Mouse (Mus musculus): ENCODE data around the gene Fam136a.
"Not testable (repeated sequence)": the region's sequence is repeated elsewhere in the genome, so short reads cannot be mapped to it uniquely, and the experiment has no call there.

The Fam136a gene

DNA sequence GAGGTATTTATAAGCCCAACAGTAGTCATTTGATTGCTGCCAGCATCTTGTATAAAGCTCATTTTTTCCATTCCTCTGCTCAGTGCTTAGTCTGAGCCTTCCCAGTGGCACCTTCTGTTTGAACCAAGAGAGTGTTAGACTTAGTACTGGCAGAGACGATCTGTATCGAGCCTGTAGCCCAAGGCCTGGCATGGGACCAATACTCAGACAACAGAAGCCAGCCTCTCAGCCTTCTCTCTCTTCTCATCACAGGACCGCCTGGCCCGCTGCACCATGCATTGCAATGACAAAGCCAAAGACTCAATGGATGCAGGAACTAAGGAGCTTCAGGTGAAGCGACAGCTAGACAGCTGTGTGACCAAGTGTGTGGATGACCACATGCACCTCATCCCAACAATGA is 3.0 kb downstream of the Fam136a start:
- DNase-seq, result peak; percentile 33

DNA sequence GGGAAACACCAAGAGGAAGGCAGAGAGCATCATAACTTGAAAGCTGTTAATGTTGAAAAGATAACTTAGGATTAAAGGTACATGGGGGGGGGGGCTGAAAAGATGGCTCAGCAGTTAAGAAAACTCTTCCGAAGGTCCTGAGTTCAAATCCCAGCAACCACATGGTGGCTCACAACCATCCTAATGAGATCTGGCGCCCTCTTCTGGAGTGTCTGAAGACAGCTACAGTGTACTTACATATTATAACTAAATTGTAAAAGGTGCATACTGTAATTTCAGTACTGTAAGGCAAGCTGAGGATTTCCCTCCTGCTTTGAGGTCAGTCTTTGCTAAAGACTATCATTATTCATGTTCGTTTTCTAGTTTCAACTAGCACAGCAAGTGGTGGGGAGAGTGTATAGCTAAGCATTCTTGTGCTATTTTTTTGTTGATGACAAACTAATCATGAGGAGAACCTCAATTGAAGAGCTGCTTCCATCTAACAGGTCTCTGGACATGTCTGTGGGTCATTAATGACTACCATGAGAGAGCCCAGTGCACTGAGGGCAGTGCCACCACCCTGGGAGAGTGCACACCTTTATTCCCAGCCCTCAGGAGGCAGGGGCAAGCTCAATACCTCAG is 4.8 kb downstream of the Fam136a start:
- DNase-seq, result no peak

DNA sequence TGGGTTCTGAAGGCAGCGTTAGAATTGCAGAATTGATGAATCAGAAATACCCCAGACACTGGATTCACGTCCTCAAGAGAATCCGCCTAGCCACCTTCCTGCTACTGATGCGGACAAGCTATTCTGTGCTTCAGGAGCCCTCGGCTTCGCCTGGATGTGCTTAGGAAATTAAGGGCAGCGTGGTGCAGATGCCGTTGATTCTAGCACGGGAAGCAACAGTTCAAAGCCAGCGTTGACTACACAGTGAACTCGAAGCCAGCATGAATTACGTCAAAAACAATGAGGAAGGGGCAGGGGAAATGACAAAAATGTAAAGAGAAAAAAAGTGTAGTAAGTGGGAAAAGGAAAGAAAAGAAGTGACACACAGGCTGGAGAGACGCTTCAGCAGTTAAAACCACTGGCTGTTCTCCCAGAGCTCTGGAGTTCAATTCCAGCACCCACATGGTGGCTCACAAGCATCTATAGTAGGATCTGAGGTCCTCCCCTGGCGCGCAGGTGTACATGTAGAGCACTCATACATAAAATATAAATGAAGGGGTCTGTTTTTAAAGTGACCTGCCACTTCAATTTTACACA is 5.4 kb downstream of the Fam136a start, which contains the start of gene Snrpg:
Snrpg (plus strand) TSS at position 541 of the 576 bp plus-strand sequence.
- DNase-seq, result no peak

DNA sequence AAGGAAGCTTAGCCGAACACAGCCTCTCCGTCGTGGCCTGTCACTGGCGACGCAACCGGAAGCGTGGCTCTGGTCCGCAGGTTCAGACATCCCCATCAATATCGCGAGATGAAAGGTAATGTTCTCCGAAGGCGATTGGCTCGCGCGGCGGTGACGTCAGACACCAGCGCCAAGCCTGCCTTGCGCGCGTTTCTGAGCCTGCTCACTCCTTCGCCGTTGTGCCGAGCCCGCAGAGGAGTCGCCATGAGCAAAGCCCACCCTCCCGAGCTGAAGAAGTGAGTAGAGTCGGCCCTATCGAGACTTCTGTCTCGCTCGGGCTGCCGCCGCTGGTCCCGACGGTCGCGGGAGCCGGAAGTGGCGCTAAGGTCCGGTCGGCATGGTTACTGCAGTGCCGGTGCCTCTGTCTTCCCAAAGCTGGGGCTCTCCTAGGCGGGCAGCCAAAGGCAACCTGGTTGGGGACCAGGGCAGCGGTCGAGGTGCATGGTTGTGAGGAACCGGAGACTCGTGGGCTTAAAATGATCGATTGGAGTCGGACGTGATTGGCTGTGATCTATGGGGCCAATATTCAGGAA is 6.0 kb downstream of the Fam136a start:
- DNase-seq, result peak; percentile 97

DNA sequence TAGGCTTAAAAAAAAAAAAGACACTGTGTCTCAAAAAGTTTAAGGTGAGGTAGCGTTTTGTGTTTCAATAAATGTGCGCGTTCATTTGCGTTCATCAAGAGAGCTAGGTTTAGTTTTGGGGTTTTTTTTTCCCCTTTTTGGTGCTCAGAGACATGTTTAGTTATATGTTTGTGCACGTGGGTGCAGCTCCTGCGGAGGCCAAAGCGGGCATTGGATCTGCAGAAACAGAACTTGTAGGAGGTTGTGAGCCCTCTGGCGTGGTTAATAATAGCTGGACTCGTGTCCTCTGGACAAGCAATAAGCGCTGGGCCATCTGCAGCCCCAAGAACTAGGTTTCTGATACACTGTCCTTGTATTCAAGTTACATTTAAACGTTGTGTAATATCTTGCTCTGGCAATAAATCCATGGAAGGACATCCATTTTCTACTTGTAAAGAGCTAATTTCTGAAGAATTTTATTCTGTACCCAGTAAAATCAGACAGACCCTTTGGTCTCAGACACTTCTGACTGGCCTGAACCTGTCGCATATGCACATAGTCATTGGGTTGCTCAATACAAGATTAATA is 6.6 kb downstream of the Fam136a start:
- DNase-seq, result peak; percentile 28

DNA sequence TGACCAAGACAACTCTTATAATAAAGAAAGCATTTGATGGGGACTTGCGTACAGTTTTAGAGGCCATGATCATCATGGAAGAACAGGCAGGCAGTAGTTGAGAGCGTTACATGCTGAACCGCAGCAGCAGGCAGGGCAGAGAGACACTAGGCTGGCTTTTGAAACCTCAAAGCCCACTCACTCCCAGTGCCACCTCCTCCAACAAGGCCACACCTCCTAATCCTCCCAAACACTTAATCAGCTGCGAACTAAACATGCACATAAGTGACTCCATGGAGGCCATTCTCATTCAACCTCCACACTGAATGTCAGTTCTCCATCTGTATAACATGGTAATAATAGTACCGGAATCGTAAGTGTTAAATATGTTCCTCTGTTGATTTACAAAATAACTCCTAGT is 8.1 kb downstream of the Fam136a start:
- DNase-seq, result no peak

DNA sequence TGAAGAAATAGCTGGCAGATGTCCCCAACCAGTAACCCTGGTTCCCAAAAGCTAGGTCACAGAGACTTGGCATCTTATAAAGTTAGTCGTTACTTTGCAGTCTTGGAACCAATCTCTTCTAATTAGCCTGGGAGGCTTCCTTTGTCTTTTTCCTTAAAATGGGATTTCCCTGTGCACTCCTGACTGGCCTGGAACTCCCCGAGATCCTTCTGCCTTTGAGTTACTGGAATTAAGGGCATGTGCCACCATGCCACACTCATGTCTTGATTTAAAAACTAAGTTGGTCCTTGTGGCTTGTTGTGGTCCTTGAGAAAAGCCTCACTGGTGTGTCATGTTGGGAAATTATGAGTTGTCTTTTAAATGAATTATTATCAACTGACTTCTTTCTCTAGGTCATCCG is 12.9 kb downstream of the Fam136a start:
- DNase-seq, result no peak

DNA sequence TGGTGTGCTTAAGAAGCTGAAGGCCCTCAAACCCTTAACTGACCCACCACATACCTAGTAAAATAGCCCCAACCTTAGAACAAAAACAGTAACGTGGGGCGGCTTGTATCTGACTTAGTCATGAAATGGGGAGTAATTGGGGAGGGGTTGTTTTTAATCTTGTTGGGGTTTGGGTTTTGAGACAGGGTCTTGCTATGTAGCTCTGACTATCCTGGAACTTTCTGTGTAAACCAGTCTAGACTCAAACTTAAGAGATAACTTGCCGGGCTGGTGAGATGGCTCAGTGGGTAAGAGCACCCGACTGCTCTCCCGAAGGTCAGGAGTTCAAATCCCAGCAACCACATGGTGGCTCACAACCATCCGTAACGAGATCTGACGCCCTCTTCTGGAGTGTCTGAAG is 14.7 kb downstream of the Fam136a start:
- not testable (repeated sequence) for DNase-seq

DNA sequence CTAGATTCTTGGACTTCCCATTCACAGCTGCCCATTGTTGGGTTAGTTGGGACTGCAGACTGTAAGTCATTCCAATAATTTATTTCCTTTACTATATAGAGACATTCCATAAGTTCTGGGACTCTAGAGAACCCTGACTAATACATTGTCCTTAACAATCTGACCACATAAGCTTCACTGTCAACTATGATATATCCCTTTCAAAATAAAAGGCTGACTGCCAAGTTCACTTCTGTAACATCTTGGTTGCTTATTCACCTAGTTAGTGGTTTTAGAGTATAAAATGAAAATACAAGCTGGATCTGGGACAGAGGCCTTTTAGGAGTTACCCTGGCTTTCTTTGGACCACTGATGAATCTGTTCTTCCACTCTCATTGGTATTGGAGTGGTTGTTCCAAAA is 17.1 kb downstream of the Fam136a start:
- DNase-seq, result no peak

DNA sequence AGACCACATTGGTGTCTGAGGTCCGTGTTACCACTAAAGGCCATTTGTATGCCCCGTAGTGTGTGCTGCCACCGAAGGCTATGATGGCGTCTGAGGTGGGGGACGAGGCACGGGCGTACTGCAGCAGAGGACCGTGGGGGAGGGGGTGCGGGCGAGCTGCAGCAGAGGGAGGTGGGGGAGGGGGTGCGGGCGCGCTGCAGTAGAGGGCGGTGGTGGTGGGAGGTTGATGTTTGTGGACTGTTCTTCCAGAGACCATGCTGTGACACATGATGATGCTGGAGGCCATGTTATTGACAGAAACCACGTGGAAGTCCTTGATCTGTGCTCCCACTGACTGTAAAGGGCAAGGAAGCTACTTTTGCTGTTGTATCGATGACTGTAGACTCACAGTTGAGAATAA is 17.9 kb downstream of the Fam136a start:
- no peak for DNase-seq

DNA sequence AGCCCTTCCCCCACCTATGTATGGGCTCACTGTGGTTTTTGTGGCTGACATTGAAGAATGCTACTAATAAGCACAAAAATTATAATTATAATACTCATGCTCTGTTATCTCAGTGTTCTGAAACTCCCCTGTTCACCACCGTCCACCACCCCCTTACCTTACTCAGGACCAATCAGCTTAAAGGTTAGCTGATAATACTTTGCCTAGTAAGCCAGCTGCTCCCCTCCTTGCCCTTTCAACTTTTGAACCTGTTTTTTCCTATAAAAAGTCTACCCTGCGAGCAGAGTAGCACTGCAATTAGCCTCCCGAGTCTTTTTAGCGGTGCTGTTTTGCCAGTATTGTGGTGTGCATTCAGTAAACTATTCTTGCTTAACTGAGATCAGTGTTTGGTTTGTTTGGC is 19.2 kb downstream of the Fam136a start:
- no peak for DNase-seq

DNA sequence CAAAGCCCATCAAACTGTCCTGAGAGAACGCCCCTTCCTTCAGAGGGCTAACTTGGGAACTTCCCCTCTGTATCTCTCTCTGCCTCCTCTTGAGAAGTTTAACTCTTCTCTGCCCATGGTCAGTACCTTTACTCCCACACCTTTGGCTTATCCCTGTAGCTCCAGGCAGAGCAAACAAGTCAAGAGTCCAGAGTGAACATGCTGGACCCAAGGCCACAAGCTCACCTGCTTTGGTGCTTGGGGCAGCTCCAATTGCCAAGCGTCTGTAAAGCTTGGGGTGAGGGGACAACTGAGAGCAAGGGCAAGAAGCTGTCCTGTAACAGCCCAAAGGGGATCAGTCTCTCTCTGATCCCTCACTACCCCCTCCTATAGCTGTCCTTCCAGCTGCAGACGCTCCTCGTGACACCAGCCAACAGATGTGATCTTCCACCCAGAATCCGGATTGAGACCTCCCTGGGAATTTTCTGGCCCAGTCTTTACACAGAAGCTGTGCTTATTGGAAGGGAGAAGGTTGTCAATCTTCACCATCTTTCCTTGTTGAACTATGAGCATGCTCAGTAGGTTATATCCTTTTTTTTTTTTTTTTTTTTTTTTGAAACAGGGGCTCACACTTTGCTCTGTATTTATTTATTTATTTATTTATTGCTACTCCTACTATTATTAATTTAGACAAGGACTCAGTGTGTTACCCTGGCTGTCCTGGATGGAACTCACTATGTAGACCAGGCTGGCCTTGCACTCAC is 20.1 kb downstream of the Fam136a start:
- DNase-seq, result no peak

DNA sequence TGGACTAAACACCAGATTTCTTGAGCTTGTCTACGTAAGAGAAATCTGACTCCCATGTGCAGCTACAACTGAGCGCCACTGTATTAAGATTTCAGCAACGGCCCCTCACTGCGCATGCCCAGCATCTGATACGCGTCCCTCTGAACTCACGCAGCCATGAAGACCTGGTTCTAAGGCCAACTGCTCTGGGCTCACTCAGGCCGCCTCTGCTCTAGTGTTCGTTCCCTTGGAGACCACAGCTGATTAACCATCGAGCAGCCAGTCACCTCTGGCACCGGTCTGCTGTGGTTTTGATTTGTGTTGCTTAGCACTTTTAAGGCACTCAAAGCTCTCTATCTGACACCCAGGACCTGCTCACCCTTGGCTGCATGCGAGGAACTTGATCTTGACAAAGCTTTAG is 21.9 kb downstream of the Fam136a start:
- DNase-seq, result no peak

DNA sequence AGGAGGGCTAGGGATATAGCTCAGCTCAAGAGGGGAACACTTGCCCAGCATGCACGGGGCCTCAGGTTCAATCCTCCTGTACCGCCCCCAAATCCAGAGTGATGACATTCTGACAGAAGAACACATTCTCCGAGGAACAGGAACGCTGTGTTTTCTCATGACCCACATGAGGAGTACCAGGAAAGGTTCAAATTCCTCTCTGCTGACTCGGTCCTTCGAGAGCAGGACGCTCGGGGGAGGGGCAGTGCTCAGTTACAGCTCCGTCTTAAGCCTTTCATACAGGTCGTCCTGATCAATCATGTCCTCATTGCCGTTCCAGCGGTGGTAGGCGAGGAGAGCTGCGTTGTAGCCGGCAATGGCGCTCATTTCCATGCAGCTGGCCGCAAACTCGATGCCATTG is 23.0 kb downstream of the Fam136a start:
- no peak for DNase-seq

DNA sequence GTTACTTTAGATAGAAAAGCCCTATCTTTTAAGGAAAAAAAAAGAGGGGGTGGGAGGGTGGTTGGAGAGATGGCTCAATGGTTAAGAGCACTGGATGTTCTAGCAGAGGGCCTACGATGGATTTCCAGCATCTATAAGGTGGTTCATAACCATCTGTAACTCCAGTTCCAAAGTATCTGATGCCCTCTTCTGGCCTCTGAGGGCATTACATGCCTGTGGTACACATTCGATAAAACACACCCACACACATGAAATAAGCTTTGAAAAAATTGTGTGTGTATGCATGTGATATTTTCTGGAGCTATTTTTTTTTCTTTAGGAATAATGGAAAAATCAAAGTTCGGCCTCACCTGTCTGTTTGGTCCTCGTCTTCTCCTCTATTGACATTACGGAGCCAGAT is 25.9 kb downstream of the Fam136a start:
- DNase-seq, result no peak

DNA sequence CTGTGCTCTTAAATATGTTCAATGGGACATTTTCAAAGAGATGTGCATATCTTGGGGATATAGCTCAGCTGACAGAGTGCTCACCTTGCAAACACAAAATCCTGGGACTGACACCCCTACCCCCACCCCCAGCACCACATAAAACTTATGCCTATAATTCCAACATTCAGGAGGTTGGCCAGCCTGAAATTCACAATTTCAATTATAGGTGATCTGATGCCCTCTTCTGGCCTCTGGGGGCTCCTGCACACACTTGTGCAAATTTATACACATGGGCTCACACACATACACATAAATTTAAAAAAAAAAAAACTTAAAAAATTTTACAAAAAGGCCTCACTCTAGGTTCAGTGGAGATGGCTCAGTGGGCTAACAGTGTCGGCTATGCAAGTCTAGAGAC is 27.7 kb downstream of the Fam136a start:
- DNase-seq, result no peak

DNA sequence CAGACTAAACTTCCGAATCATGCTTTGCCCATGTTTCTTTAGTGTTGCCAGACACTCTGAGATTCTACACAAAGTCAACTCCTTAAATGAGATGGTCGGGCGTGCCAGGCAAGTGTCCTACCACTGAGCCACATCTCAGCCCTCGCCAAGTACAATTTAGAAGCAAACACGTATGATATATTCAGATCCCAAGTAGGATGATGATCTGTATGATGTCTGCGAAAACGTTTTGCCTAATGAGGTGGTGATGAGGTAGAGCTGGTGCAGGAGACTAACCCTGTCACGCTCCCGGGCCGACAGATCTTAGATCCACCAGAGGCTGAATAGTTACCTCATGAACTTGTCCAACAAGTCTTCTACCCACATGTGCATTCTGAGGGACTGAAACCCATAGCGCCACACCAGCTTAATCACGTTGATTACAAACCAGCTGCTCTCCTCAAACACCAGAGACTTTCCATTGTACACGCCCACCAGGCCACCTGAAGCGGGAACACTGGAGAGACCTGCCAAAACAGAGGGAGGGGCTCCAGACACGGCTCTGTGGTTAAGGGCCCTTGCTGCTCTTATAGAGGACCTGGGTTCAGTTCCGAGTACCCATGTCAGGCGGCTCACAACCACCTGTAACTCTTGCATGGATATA is 28.8 kb downstream of the Fam136a start:
- DNase-seq, result peak; percentile 49

DNA sequence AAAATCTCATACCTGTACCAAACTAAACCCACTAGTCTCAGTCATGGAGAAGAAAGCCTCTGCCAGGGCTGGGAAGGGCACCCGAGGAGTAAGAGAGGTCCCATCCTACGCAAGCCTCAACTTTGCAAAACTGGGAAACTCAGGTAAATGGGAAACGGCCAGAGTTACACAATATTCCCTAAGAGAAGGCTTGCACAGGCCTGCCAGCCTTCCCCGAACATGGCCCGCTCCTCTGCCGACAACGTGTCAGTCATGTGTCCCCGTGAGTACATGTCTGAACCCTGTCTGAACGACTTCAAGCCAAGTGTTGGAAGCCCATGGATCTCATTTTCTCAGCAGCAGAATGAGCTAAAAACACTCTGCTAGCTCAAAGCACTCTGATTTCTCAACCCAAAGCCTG is 29.6 kb downstream of the Fam136a start:
- peak; percentile 29 for DNase-seq

DNA sequence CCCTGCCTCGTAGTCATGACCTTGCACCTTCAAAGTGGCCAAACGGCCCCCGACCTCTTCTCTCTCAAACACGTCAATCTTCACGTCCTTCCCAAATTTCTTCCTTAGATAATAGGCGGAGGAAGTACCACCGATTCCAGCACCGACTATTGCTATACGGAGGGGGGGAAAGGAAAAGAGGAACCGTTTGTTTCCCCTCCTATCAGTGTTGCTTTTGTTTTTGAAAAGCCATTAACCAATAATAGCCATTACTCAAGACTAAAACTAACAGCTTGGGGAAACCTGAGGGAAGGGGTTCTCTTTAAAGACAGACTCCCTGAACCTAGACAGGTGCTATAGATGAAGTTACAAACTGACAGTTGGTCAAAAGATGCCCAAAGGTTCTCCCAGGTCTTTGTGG is 30.5 kb downstream of the Fam136a start:
- peak; percentile 23 for DNase-seq

DNA sequence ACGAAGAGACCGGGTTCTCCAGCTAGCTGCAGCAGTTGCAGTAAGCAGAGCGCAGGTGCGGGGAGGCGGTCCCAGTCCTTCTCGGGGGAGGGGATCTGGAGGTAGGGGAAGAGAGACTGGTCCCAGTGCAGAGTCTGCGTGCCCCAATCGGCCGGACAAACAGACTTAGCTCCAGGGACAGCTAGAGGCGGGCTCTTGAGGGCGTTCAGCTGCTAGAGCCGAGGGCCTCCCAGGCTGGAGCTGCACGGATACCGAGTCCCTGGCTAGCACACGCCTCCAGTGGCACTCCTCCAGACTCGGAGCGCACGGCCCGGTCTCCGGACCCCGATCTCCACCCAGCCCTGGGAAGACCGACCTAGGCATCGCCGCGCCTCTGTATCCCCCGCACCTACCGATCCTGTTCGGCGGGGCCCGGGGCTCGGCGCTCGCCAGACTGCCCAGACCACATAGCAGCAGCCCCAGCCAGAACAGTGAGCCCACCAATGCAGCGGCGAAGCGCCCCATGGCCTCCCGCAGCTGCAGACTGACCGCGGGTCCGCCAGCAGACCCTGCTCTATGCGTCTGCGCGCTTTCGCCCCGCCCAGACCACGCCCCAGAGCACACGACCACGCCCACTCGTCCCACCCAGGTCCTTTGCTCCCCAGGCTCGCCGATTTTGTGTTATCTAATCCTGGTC is 31.3 kb downstream of the Fam136a start, which contains the start of gene Pcyox1:
Pcyox1 (minus strand) TSS at position 574 of the 676 bp plus-strand sequence.
- DNase-seq, result peak; percentile 90

DNA sequence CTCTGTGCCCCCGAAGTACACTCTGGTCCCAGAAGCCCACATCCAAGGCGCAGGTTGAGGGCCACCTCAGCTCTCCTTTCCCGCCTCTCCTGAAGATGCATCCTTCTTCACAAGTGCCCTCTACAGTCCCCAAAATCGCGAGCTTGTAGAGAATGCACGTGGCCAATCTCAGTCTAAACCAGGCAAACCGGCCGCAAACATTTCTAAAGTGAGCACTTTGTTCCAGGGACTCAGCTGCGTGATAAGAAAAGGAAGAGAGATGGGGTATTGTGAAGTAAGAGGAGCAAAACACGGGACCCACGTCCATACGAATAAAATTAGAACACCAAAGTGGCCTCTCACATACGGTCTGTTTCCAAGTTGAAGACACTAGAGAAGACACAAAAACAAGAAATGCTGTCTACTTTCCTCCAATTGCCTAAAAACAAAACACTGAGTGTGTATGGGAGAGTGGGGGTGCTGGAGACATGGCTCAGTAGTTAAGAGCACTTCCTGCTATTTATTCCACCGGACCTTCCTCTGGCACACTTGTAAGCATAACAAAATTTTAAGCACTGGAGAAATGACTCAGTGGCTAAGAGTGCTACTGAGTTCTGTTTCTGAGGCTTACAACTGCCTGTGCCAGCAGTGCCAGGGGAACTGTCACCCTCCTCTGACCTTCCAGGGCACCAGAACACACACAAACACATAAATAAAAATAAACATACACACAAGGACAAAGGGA is 32.0 kb downstream of the Fam136a start:
- peak; percentile 22 for DNase-seq

DNA sequence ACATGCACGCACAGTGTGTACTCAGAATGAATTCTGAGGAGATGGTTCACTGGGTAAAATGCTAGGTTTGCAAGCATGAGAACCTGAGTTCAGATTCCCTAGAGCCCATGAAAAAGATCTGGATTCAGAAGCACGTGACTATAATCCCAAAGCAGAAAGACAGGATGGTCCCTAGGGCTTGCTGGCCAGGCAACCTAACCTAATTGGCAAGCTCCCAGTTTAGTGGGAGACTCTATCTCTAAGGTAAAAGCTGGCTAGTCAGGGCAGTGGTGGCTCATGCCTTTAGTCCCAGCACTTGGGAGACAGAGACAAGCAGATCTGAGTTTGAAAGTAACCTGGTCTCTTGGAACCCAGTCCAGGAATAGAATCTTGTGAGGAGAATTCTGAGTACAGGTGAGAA is 33.5 kb downstream of the Fam136a start:
- no peak for DNase-seq
